Mouse (Mus musculus): ENCODE measurements around the gene Mrpl1.

Gene Mrpl1

DNA sequence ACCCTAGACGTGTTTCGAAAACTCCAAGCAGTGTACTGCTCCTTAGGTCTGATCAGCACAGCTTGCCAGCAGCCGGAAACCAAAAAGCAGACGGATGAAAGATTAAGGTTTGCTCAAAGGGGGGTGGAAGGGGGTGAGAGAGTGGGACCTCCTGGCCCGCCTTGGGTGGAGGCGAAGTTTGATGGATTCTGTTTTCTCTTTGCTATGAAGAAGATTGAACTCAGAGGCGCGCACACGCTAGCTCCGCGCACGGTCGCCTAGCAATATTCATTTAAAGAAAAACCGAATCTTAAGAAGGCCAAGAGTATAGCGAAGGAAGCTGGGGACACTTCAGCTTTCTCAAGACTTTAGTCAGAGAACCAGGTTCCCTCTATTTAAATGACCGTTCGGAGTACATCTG is at the start of gene Mrpl1:
Gene Mrpl1 (plus strand): TSS at position 35 of the 400 bp plus-strand sequence.
- DNase-seq (ENCODE audit: low spot score): peak; percentile 47

DNA sequence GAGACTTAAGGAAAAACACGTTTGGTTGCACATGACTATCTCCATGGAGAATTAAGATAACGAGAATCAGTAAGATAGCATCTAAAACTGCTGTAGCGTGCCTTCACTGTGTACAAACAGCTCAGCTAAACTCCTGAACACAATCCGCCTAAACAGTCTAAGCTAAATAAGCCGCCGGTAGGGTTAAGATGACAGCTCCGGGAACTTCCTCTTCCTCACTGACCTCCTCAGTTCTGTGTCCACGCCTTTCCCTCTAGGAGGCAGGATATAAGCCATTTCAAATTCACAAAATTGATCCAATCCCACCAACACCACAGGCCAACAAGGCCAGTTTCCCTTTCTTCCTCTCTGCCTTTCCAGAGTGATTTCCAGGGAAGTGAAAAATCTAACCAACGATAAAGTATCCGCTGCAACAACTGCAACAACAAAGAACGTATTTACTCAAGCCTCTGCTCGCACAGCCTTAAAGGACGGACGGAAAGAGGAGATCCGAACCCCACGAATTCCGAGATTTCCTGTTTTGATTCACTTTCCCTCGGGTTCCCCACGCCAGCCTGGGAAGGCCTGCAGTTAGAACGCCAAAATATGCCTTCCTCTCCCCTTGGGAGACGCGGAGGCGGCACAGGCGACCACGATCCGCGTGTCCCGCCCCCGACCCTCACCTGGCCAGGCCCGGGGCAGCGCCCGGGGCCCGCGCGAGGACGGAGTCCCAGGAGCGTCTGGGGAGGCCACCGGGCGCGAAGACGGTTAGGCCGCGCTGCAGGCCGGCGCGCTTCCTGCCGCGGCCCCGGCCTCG is 48.6 kb upstream of the Mrpl1 start:
- DNase-seq (ENCODE audit: low spot score): peak; percentile 48

DNA sequence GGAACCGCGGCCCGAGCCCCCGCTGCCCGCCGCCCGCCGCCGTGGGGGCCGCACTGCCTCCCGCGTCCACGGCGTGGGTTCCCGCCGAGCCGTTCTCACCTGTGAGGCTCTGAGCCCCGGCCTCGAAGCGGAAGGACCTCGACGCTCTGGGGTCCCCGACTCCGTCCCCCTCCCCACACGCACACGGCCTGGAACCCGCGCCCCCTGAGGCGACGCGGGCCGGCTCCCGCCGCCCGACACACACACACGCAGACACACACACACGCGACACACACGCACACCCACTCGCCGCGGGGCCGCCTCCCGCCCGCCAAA is 48.1 kb upstream of the Mrpl1 start:
- DNase-seq (ENCODE audit: low spot score): no peak

DNA sequence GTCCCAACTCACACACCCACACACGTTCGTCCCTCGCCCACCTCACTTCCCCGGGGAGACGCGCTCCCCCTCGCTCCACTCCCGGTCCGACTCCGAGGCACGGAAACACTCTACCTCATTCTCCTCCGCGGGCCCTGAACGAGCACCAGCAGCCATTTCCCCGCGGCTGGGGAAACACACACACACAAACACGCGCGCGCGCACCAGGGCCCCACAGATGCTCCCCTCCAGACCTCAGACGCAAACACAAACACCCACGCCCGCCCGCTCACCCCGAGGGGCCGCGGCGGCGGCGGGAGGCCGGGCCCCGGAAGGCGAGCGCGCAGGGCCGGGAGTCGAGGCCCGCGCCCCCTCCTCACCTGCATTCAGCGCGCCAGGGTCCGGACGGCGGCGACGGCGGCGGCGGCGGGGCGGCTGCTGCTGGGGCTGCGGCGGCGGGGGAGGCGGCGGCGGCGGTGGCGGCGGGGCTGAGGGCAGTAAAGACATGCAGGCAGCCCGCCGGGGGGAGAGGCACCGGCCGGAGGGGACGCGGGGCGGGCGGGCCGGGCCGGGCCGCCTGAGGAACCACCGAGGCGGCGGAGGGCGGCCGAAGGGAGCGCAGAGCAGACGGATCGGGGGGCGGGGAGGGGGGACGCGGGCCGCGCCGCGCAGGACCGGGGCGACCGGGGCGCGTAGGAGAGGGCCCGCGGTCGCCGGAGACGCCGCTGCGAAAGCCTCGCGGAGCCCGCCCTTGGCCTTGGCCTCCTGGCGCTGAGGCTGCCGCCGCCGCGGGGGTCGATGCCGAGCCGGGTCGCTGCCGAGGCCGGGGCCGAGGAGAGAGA is 47.5 kb upstream of the Mrpl1 start:
- DNase-seq (ENCODE audit: low spot score): peak; percentile 79

DNA sequence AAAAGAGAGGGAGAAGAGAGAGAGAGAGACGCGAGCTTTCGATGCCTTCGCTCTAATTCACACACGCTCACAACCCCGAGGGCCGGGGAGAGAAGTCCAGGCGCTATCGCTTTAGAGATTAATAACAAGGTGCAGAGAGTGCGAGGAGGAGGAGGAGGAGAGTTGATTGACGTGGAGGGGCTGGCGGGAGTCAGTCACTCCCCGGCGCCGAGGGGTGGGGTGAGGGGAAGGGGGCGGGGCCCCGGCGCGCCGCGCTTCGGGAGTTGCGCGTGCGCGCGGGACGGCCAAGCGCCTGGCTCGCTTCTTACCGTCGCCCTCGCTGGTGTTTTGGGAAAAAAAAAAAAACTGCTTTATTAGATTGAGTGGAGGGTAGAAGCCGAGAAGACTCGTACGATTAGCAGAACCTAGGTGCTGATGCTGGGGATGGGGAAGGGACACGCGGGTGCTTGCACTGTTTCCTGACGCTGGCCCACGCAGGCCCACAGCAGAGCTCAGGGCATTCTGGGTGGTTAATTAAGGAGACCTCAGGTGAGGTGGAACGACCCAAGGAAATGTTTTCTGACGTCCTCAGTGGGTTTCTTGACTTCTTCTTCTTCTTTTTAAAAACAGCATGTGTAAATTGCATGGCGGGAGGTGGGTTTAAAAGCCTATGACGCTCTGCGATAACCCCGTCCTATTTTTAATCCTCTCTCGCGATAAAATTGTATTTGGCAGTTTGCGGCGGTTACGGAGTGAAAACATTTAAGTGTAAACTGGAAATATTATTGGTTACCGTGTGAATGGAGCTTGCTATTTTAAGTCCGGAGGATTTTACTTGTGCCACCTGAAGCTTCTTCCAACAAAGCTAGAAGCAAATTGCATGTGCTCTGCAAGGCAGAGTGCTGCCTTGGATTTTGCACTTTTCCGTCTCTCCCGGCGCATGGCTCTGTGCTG is 46.6 kb upstream of the Mrpl1 start:
- peak; percentile 90 for DNase-seq (ENCODE audit: low spot score)

DNA sequence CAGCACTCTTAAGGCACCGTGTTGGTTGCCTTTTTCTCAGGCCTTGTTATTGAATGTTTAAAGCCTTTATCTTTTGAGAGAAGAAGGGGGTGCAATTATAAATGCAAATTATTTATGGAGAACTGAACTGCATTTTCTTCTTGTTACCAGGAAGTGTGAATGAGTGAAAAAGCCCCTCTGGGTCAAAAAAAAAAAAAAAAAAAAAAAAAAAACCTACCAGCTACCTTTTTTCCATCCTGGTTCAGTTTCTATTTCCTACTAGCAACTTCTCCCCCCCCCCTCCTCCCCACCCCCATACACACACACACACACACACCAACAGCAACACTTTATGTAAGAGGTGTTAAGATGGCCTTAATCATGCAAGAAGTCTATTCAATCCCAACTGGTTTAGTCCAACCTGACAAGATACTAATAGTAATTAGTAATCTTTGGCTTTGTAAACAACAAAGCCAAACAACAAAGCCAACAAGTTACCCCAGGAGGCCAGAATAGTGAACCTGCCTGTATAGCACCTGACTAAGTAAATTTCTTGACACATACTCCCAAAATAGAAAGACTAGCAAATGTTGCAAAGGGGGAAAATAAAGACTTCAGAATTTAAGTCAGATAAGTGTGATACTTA is 45.8 kb upstream of the Mrpl1 start:
- no peak for DNase-seq (ENCODE audit: low spot score)

DNA sequence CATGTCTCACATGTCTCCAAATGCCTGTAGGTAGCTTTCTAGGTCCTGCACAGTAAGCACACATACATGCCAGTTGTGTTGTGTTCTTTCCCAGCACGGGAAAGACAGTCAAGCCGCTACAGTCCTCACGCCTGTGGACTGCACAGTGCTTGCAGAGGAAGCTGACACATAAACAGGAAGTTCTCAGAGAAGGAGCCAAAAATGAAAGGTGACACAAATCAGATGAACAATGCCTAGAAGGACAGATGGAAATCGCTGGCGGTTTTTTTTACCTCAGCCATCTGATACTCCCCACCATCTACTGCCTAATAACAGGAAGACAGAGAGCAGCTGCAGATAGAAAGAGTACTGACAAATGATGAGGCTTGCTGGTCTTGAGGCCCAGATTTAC is 45.3 kb upstream of the Mrpl1 start, which contains the start of gene Cnot6l:
Gene Cnot6l (minus strand): TSS at position 151 of the 391 bp plus-strand sequence.
- no peak for DNase-seq (ENCODE audit: low spot score)

DNA sequence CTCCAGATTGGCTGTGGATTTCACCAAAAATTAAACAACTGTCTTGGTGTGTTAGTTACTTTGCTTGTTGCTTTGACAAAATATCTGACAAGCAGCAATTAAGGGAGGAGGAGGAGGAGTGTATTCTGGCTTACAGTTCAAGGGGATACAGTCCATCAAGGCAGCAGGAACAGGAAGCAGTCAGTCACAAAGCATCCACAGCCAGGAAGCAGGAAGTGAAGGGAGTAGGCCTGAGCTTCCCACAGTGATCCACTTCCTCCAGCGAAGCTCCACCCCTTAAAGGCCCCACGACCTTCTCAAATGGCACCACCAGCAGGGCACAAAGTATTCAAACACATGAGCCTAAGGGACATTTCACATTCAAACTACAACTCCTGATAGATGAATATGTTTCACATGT is 42.5 kb upstream of the Mrpl1 start:
- no peak for DNase-seq (ENCODE audit: low spot score)

DNA sequence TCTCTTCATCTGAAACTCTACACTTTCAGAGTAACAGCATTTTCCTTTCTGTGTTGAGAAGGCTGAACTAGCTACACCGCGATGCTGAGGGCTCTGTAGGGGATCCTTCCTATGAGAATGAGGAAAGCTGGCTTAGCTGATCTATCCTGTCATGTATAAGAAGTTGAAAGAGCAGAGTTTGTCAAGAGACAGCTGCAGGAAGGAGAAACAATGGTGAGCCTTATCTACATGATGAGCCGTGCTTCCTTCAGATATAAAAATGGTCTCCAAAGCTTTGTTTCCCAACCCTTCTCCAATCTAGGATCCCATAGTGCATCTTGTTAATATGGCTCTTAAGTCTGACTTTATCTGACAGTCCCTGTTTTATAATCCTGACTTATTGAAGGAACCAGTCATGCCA is 38.9 kb upstream of the Mrpl1 start:
- no peak for DNase-seq (ENCODE audit: low spot score)

DNA sequence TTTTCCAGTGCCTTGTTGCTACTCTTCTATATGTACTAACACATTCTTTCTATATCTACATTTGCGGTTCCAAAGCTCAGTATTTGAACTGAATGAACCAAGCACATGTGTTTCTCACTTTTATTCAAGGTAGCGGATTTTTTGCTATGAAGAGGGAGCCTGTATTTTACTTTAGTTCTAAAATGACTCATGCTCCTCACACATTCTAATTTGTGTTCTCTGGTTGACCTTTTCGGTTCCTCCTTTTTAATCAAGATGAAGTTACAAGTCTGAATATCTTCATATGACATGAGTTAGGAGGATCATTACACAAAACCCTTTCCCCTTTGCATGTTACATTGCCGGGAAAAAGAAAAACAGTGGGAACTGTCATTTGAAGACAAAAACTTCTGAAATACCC is 37.5 kb upstream of the Mrpl1 start:
- no peak for DNase-seq (ENCODE audit: low spot score)

DNA sequence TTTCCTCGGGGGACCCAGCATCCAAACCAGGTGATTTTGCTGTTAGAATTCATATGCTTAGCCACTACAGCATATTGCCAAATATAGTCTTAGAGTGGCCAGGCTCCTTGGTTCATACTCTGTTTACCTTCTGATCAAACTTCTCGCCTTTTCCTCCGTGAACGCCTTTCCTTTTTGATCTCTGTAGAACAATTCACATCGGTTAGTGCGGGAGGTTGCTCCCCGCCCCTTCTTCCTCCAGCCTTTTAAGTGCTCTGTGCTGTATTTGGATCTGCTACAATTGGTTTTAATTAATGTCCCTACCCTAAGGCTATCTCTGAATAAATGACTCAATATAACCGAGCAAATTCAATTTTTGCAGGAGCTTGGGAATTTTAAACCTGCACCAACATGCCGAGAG is 33.2 kb upstream of the Mrpl1 start:
- DNase-seq (ENCODE audit: low spot score): no peak

DNA sequence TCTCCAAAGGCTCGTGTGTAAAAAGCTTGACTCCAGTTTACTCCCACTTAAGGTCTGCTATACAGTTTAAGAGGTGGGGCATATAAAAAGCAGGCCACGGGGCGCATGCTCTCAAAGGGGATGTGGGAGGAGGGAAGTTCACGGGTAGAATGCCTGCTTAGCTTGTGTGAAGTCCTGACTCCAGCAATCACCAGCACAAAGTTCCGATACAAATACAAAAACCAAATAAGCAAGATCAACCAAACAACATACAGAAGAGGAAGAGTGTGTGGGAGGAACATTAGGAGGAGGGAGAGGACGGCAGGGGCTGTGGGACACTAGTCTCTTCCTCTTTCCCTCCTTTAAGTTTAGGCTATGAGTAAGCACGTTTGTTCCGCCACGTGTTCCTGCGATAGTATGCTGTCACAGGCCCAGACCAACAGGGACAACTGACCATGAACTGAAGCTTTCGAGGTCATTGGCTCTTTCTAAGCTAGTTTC is 32.4 kb upstream of the Mrpl1 start:
- no peak for DNase-seq (ENCODE audit: low spot score)

DNA sequence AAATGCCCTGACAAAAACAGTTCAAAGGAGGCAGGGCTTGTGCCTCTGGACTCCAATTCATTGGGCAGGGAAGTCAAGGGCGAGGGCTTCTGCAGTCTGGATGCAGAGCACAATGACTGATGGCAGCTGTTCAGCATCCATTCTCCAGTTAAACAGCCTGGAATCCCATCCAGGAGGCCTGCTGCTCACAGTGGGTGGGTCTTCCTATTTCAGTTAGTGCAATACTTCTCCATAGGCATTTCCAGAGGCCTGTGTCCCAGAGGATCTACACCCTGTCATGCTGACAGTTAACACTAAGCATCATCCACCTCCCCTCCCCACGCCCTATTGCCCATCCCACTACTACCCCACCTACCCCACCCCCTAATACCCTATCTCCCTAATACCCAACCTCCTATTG is 26.1 kb upstream of the Mrpl1 start:
- DNase-seq (ENCODE audit: low spot score): no peak

DNA sequence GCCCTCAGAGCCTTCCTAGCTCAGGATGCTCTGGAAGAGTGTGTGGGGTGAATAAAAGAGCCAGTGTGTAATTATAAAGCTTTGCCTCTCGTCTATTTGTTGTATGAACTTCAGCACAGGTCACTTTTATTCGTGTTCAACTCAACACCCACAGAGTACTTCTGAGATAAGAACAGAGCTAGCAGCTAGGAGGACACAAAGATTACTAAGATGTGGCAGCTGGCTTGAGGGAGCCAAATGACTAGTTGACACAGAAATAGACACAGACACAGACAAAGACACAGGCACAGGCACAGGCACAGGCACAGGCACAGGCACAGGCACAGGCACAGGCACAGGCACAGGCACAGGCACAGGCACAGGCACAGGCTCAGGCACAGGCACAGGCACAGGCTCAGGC is 25.3 kb upstream of the Mrpl1 start:
- no peak for DNase-seq (ENCODE audit: low spot score)

DNA sequence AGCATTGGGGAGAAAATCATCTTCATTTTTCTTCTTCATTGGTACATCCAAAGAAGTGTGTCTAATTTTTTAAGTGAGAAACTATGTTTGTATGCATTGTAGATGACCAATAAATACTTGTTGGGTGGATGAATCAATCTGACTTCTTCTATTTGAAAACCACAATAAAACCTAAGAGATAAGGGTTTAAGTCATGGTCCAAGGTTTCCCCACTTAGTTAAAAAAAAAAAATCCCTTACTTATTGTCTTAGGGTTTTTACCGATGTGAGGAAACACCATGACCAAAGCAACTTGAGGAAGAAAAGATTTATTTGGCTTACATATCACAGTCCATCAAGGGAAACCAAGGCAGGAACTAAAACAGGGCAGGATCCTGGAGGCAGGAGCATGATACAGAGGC is 19.5 kb upstream of the Mrpl1 start:
- no peak for DNase-seq (ENCODE audit: low spot score)

DNA sequence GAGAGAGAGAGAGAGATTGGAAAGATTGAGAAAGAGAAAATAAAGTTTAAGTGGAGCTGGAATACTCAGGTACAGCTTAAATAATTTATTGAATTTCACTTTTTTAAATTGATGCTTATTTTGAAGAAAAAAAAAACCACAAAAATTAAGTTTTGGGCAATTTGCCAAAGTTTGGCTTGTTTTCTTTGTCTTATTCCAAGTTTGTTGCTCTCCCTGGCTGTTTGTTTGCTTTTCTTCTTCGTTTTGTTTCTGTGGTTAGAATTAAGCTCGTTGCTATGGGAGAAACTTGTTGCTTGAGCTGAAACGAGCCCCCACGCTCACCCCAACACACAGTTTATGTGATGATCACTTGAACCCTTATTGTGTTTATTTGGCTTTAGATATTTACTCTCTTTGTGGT is 18.0 kb upstream of the Mrpl1 start:
- DNase-seq (ENCODE audit: low spot score): no peak

DNA sequence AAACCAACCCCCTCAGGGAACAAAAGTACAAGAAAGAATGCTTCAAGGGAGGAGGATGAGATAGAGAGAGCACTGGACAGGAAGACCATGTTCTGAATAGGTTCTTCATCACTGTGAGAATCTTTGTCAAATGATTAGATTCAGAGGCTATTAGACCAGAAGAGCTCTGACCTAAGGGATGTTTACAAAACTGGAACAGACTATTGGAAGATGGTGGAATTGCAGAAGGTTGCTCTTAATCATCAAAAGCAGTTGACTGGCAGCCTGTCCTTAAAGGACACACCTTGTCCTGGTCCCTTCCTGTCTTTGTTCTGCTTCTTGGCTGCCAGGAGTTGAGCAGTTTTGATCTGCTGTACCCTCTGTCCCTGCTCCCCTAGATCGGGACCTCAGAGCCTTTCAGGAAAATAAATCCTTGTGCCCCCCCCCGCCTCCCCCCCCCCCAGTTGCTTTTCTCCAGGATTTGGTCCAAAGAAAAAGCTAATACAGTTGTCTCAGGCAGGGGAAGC is 12.7 kb upstream of the Mrpl1 start:
- DNase-seq (ENCODE audit: low spot score): no peak

DNA sequence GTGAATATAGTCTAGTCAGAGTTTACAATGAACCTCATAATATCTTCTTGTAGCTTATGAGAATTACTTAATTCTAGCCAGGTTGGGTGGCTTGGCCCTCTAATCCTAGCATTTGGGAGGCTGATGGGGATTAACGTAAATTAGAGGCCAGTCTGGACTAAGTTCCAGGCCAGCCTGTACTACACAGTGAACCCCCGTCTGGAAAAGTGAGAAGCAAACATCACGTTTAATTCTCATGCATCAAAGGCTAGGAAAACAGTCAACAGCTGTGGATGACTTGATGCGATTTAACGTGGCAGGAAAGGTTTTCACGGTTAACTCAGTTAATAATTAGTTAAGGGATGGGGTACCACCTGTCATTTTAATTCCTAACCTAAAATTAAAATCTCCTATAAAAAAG is 11.0 kb upstream of the Mrpl1 start:
- no peak for DNase-seq (ENCODE audit: low spot score)

DNA sequence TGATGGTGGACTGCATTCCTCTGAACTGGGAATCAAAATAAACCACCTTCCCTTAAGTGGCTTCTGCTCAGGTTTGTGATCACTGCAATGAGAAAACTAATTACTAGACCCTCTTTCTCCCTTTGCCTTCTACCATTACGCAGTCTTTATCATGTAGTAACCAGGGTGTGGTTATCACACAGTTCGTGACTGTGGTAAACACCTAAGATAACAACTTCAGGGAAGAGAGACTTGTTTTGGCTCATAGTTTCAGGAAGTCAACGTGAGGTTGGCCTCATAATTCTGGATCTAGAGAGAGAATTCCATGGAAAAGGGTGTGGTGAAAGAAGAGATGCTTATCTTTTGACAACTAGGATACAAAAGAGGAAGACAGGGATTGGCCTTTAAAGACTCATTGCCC is 9.0 kb upstream of the Mrpl1 start:
- DNase-seq (ENCODE audit: low spot score): no peak

DNA sequence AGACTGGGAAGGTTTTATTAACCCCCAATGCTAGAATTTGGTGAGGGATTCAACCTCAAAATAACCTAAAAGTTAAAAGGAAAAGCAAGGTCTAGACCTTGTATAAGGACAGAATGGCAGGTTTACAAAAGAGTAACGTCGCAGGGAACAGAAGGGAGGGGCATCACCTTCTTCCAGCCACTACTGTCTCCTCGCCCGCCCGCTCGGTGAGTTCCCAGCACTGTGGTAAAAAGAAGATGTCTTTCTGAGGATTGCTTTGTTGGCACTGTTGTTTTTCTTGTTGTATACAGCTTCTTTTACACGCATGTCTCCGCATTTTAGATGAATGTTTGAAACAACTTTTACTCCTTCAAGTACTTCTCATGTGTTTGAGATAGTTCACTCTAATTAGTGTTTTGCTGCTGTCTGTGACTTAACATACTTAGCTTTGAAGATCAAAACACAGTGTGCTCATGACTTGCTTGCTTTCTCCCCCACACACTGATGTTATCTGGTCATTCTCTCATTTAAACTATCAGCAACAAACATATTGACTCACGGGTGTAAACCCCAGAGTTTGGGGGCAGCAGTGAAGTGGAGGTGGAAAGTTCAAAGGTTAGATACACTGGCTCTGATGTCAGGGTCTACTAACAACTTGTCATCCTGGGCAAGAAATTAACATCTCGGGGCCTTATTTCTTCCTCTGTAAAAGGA is 7.7 kb upstream of the Mrpl1 start:
- no peak for DNase-seq (ENCODE audit: low spot score)

DNA sequence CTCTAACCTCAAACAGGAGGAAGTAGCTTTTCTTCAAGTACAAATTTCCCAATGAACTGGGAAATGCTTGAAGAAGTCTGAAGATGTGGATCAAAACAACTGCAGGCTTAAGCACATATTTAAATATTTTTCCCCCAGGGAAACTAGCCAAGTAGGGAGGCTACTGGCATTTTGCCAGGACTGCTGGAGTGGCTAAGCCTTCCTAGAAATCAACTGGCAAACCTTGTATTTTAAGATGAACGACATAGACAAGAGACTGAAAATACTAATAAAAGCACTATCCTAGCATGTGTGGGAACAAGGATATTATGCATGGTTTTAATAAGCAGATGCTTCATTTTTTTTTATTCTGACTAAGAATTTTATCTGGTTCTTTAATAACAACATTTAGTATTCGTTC is 2.4 kb upstream of the Mrpl1 start:
- DNase-seq (ENCODE audit: low spot score): peak; percentile 57

All from testis, postnatal 10 days (tissue).